Mouse (Mus musculus): ENCODE results near the gene Cysrt1.
"Not testable (repeated sequence)": the region's sequence is repeated elsewhere in the genome, so short reads cannot be mapped to it uniquely, and the experiment has no call there.

Cysrt1 gene

DNA sequence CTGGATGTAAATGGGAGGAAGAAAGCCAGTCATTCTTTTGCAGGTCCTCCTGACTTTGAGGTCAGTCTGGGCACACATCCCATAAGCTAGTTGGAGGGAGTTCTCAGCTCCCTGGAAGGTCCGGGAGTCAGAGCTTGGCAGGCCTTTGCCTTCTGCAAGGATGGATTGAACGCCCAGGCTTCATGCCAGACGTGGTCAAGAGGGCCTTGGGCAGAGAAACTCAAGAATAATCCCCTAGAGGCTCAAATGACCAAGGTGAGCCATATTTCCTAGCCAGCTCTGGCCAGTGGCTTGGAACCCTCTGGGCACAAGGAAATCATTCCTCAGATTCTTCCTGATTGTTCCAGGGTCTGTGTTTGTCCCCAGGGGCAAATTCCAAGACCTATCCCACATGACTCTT is 22.6 kb upstream of the Cysrt1 start:
- no peak for DNase-seq (ENCODE audit: low read depth, low spot score)

DNA sequence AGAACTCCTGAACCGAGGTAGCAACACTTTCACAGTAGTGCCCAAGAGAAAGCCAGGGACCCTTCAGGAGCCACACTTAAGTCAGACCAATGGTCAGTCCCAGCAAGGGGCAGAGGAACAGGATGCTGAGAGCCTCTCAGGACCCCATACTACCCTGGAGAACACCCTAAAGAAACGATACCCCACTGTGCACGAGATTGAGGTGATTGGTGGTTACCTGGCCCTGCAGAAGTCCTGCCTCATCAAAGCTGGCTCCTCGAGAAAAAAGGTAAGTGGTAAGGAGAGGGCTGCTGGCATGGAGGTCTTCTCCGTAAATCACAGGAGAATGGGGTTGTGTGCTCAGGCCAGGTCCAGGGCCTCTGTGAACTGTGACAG is 22.0 kb upstream of the Cysrt1 start:
- DNase-seq (ENCODE audit: low read depth, low spot score), result no peak

DNA sequence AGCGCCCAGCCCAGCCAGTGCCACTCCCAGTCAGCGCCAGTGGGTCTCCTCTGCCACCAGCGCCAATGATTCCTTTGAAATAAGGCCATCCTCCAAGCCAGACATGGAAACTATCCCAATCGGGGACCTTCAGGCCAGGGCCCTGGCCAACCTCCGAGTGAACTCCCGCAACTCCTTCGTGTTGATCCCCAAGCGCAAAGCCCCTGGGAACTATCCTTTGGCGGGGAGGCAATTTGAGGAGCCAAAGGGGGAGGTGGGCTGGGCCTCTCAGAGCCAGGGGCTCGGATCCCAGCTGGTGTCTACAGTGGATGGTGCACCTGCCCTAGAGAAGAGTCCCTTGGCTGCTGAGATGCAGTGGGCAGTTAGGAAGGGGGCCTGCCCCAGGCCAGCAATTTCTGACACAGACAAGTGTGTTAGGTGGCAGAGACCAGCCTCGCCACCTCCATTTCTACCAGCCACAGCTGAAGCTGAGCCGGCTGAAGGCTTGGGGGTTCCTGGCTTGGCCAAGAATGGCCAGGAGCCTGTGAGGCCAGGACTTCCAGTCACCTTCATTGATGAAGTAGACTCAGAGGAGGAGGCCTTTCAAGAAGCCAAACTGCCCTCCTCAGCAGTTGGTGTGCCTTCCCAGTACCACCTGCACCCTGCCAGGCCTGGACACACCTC is 21.5 kb upstream of the Cysrt1 start:
- no peak for DNase-seq (ENCODE audit: low read depth, low spot score)

DNA sequence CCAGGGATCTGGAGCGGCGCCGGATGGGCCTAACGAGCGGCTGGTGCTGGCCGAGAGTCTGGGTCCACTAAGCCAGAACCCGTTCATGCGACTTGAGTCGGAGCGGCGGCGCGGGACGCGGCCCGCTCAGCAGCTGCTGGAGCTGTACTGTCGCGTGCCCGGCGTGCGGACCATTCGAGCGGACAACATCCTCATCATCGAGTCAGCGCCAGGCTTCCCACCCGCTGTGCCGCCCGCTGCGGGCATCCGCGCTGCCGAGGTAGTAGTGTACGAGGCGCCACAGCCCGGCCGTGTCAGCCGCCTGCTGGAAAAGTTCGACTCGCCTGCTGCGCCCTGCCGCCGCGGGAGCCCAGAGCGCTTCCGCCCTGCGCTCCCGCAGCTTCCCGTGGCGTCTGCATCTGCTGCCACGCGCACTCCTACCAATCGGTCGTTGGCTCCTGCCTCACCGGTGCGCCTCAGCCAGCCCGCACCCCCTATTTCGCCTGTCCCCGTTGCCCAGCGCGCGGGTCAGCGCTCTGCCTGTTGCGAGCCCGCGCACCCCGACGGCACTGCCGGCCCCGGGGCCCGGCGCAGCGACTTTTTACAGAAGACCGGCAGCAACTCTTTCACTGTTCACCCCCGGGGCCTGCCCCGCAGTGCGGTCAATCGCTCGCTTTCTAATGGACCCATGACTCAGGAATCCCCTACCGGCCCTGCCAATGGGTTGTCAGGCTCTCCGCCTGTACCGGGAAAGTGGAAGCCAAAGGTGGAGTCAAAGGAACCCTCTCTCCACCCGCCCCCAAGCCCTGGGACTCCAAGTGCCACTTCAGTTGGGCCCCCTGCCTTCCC is 20.8 kb upstream of the Cysrt1 start:
- no peak for DNase-seq (ENCODE audit: low read depth, low spot score)

DNA sequence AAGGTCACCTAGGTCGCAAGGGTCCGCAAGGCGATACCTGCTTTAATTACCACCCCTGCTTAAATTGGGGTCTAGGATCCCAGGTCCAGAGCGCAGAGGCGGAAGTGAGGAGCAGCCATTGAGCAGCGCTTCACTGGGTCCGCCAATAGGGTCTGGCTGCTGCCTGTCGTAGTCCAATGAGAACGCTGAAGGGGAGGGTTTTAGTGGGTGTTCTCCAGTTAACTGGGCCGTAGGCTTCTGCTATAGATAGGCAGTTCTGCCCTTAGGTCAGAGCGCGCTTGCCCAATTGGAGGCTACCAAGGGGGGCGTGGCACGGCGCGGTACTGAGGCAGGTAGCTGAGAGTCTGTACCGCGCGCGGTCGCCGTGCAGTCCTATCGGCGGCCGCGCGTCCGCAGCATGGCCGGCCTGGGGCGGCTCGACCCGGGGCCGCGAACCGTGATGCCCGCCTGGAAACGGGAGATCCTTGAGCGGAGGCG is 20.1 kb upstream of the Cysrt1 start, which contains the start of gene Tprn:
Tprn (plus strand) TSS at position 328 of the 477 bp plus-strand sequence.
- peak; percentile 99 for DNase-seq (ENCODE audit: low read depth, low spot score)

DNA sequence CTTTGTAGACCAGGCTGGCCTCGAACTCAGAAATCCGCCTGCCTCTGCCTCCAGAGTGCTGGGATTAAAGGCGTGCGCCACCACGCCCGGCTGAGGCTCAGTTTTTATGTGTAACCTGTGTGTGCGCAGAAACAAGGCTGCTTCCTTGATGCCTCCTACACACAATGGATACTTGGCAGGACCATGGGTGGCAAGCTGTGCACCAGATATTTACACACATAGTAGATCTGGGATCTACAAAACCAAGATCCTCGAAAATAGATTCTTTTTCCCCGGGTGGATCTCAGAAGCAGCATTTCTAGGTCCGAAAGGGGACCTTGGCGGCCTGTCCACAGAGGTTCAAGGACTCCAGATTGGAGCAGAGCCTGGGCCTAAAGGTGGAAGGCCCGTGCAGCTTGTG is 19.6 kb upstream of the Cysrt1 start:
- peak; percentile 53 for DNase-seq (ENCODE audit: low read depth, low spot score)

DNA sequence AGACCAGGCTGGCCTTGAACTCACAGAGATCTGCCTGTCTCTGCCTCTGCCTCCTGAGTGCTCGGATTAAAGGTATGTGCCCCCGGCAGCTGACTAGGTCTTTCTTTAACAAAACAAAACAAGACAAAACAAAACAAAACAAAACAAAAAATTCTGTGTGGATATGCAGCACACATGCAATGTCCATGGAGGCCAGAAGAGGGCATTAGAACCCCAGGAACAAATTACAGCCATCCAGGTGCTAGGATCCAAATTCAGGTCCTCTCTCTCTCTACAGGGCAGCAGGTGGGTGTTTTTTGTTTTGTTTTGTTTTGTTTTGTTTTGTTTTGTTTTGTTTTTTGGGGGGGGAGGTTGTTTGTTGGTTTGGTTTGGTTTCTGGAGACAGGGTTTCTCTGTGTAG is 16.6 kb upstream of the Cysrt1 start:
- no peak for DNase-seq (ENCODE audit: low read depth, low spot score)

DNA sequence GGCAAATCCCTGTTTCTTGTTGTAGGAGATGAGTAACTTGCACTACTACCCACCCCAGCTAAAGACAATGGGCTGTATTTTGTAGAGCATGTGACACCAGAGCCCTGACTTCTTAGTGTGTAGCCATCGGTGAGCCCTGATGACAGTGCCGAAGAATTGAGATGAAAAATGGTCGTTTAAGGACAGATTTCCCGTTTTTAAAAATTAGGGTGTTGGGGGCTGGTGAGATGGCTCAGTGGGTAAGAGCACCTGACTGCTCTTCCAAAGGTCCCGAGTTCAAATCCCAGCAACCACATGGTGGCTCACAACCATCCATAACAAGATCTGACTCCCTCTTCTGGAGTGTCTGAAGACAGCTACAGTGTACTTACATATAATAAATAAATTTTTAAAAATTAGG is 15.0 kb upstream of the Cysrt1 start:
- not testable (repeated sequence) for DNase-seq (ENCODE audit: low read depth, low spot score)

DNA sequence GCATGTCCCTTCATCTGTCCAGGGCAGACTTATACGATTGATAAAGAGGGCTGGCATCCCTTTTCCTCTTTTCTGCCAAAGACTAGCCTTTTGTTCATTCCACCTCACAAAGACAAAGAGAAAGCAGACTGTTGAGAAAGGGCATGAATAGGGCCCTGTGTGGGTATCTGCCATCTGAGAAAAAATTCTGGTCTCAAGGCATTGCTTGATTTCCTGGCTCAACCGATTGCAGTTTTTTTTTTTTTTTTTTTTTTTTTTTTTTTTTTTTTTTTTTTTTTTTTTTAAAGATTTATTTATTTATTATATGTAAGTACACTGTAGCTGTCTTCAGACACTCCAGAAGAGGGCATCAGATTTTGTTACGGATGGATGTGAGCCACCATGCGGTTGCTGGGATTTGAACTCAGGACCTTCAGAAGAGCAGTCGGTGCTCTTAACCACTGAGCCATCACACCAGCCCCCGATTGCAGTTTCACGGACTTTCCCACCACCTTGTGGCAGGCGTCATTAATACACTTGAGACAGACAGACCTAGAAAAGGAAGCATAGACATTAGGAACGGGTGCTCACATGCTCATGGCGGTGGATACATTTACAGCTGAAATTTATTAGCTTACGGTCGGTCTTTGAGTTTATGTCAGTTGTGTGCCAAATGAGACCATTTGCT is 14.3 kb upstream of the Cysrt1 start:
- DNase-seq (ENCODE audit: low read depth, low spot score), result not testable (repeated sequence)

DNA sequence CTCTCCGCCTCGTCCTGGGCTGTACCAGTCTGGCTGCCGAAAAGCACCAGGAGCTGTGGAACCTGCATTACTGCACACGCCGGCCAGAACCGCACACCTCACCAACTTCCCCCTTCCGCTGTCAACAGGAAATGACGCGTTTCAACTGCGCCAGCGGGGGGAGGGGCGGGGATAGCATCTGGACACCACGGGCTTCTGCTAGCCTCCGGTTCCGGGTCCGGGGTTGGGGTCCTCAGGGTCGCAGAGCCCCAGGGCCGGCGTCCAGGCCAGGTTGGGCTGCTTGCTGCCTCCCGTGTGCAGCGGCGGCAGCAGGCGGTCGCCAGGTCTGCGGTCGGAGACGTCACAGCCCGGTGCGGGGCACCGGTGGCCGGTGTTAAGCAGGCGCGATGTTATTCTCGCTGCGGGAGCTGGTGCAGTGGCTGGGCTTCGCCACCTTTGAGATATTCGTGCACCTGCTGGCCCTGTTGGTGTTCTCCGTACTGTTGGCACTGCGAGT is 13.1 kb upstream of the Cysrt1 start, which contains the start of gene Tmem203:
Tmem203 (plus strand) TSS at position 156 of the 496 bp plus-strand sequence.
- peak; percentile 73 for DNase-seq (ENCODE audit: low read depth, low spot score)

DNA sequence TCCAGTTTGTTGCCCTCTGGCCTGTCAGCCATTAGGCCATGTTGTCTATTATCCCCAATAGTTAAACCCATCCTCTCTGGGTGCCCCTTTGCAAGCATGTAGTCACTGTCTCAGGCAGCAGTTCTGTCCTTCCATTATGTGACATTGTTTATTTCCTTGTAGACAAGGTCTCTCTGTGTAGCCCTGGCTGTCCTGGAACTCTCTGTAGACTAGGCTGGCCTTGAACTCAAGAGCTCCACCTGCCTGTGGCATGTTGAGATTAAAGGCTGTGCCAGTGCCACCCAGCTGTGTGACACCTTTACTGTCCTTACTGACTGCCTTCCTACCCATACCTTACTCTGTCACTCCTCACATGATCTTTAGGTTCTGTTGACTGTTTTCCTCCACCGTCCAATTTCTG is 10.1 kb upstream of the Cysrt1 start:
- DNase-seq (ENCODE audit: low read depth, low spot score), result no peak

DNA sequence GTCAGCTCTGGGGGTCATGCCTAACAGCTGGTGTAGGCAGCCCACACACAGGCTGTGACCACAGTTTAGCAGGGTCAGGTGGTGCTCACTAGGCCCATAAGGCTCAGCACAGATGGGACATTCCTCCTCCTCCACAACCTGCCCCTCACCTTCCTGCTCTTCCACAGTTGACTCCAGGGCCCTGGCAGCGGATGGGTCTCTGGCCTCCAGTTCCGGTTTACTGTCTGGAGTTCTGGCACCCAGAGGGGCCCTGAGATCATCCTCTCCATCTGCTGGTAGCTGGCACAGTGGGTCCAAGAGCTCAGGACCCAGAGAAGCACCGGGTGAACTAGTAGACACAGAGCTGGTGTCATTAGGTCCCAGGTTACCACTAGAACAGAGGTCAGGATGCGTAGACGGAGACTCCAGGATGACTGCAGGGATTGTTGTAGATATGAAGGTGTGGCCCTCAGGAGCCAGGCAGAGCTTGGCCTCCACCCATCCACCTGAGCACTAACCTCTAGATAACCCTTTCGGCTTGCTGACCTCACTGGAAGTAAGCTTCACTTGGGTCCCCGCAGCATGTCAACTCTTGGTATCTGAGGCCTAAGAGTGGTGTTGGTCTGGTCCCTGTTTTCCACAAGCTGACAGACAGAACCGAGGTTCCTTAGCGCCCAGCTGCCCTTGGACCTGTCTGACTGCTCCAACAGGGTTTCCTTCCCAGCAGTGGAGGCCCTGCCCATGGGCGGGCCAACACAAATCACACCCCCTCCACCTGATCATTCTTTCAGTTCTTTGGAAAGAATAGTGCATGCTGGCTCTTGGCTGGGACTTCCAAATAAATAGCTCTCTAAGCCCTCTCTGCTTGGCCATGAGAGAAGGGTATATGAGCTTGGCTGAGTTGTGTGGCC is 4.2 kb upstream of the Cysrt1 start, which contains the start of gene AL732309.1:
AL732309.1 (minus strand) TSS at position 681 of the 890 bp plus-strand sequence.
- DNase-seq (ENCODE audit: low read depth, low spot score), result no peak

DNA sequence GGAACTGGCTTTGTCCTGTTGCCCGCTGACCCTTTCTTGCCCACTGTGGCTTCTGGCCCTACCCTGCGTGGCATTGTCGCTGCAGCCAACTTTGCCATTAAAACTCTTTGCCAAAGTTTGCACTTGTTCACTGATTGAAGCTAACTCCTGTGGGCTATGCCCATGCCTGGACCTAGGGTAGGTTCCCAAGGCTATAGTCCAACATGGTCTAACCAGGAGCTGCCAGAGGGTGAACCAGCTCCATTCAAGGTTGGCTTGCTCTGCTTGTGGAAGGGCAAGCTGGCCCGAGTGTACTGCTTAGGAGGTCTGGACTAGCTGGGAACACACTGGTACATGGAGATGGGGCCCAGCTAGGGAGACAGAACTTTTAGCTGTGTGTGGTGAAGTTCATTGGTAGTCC is 1.9 kb upstream of the Cysrt1 start:
- no peak for DNase-seq (ENCODE audit: low read depth, low spot score)

DNA sequence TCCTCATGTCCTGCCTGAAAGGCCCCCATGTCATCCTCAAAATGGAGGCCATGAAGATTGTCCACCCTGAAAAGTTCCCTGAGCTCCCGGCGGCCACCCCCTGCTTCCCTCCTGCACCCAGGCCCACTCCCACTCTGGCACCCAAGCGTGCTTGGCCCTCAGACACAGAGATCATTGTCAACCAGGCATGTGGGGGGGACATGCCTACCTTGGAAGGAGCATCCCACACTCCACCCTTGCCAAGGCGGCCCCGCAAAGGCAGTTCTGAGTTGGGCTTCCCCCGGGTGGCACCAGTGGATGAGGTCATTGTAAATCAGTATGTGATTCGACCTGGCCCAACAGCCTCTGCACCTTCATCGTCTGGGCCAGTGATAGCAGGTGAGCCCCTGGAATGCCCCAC is 1.1 kb upstream of the Cysrt1 start:
- DNase-seq (ENCODE audit: low read depth, low spot score), result no peak

DNA sequence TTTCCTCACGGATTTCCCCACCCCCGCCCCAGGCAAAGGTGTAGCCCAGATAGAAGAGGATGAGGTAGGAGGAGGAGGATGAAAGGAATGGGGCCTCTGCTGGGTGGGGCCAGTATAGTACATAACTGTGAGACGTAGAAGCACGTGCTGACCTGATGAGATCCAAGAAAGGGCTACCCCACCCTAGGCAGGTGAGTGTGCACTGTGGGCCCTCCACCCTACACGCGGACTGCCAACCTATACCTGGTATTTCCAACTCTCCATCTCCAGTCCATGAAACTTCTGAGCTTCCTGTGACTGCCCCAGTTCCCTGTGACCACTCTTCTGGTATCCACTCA is 845 bp downstream of the Cysrt1 start:
- no peak for DNase-seq (ENCODE audit: low read depth, low spot score)

DNA sequence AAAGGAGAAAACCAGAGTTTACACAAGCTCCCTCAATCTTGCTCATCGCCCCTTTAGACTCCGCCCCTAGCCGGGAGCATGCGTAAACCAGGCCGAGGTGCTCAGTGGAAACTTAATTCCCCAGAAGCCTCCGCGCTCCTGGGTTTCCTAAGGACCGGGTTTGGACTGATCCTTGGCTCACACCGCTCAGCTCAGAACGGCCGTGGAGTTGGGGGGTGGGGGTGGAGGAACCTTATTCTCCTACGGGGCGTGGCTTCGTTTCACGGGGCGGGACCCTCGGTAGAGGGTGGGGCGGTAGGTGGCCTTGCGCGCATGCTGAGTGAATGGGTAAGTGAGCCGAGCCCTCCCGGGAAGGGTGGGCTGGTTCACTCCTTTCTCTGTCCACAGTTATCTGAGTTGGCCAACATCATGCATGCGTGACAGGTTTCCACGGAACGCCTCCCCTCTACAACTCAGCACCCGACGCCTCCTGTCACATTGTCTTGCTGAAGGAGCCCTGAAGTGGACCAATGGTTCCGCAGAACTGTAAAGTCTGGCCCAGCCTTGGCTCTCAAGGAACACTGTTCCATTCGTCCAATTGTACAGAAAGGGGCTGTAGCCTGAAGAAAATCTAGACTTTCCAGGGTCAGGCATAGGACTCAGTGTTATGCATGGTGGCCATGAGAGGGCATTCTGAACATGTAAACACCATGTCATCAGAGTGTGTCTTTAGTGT is 1.4 kb downstream of the Cysrt1 start:
- DNase-seq (ENCODE audit: low read depth, low spot score), result peak; percentile 84

DNA sequence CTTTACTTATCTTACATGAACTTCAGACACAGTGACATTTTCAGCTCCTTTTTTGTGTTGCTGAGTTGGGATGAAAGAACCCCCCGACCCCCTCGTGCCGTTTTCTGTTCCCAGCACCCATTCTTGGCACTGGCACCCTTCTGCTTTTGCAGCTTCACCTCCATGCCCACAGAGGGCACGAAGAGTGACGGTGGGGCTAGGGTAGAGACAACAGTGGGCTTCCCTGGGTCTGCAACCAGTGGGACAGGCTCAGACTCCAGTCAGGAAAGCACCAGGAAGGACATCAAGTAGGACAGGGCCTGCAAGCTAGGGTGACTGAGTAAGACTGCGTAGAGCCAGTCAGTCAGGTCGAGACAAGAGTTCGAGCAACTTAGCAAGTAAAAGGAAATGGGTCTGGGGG is 1.9 kb downstream of the Cysrt1 start:
- DNase-seq (ENCODE audit: low read depth, low spot score), result no peak

DNA sequence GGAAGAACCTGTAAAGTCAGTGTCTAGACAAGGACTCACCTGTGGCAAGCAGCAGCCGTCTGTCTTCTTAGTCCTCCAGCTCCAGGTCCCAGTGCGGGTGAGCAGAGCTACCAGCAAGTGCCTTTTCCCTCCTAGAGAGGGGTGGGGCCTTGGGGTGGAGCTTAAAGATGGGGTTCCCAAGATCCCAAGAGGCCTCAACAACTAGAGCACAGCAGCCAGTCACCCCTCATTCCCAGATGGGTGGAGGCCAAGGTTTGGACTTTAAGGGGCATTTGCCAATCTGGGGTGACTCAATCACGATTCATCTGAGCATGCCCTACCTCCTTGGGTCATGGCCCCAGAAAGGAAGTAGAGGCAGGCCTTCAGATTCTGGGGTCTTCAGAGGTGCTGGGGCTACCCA is 2.5 kb downstream of the Cysrt1 start:
- no peak for DNase-seq (ENCODE audit: low read depth, low spot score)

DNA sequence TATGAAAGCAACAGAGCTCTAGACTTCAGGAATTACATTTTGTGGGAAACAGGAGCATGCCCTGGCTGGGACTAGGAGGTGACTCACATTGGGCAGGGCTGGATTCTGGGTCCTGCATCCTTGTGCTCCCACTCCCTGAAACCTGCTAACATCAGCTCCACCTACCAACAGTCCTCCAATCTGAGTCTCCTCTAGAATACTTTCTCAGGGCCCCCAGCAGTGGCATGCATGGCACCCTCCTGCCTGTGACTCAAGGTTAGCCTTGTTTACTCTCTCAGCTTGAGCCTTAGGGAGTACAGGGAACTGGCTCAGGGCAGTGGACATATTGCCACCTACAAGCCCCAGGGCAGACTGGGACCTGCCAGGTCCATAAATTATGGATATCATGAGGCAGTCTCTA is 4.1 kb downstream of the Cysrt1 start:
- DNase-seq (ENCODE audit: low read depth, low spot score), result no peak

DNA sequence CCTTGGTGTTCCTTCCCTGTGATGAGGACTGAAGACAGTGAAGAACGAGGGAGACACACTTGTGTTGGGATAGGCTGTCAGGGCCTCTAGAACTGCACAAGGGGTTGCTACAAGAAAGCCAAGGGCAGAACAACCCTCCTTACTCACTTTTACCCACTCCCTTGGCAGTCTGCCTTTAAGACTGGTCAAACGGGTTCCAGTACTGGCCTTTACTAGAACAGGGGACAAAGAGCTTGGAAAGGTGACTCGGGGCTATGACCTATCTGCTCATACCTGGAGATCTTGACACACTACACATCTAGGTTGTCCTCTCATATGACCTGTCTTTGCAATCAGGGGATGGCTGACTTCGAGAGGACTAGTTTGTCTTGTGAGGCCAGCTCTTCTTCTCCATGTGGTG is 4.7 kb downstream of the Cysrt1 start:
- no peak for DNase-seq (ENCODE audit: low read depth, low spot score)

DNA sequence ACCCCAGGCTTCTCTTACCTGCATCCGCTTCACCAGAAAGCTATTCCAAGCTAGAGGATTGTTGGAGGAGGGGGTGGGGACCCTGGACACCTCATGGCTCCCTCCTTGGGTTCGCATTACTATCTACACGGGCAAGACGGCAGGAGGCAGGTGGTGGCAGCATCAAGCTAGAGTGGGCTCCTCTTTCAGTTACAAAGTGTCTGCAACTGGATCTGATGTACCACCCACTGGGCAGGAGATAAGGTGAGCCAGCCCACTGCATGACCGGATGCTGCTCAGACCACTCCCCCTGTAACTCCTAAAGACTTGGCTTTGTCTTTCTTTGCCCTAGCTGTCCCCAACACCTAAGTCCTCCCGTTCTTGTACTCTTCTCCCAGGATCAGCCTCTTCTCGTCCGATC is 5.6 kb downstream of the Cysrt1 start, which contains the start of gene Rnf224:
Rnf224 (minus strand) TSS at position 174 of the 400 bp plus-strand sequence.
- DNase-seq (ENCODE audit: low read depth, low spot score), result no peak
